Mouse (Mus musculus): ENCODE data around the gene Gm10717. TPM values are rescaled to one million over a fixed set of nuclear protein-coding genes. Genes with fewer than 3 reads are reported as not detected.
"Not testable (repeated sequence)": the region's sequence is repeated elsewhere in the genome, so short reads cannot be mapped to it uniquely, and the experiment has no call there.

Gene Gm10717
- 0.26 TPM in 1 of 2 replicates, not detected in the other for polyA plus RNA-seq (2015; fragmentation: Nextera tagmentation; extraction: Ambion mirVana)

- 73% methylated on average over 12 of the region's 12 CpGs for WGBS
- H3K4me1 ChIP-seq; H3K4me3 ChIP-seq; H3K27me3 ChIP-seq; H3K4me2 ChIP-seq; H3K36me3 ChIP-seq; H3K27ac ChIP-seq; H3K9ac ChIP-seq; H3K9me3 ChIP-seq; ATAC-seq (ENCODE audit: insufficient number of reproducible peaks, low FRiP score, low TSS enrichment, low read depth): not testable (repeated sequence)
Measured at GRCm38 (mm10) chr9:3024912-3025467, at the start of gene Gm10717. Gene Gm10717 (plus strand): TSS chr9:3025417.

GRCm38 (mm10) chr9:3000445-3000972, 24.7 kb upstream of the Gm10717 start, which contains the start of gene Gm10722:
Gene Gm10722 (plus strand): TSS chr9:3000922.
- not testable (repeated sequence) for H3K9me3 ChIP-seq; H3K36me3 ChIP-seq; ATAC-seq (ENCODE audit: insufficient number of reproducible peaks, low FRiP score, low TSS enrichment, low read depth); H3K4me2 ChIP-seq; H3K27me3 ChIP-seq; H3K4me3 ChIP-seq; H3K27ac ChIP-seq; H3K9ac ChIP-seq; H3K4me1 ChIP-seq
- WGBS = 72% methylated on average over 12 of the region's 12 CpGs

GRCm38 (mm10) chr9:3001006-3001405, 24.2 kb upstream of the Gm10717 start:
- ATAC-seq (ENCODE audit: insufficient number of reproducible peaks, low FRiP score, low TSS enrichment, low read depth); H3K36me3 ChIP-seq; H3K4me2 ChIP-seq: not testable (repeated sequence)

GRCm38 (mm10) chr9:3001948-3002659, 23.1 kb upstream of the Gm10717 start:
- H3K36me3 ChIP-seq, H3K27ac ChIP-seq, H3K4me2 ChIP-seq, H3K9ac ChIP-seq, H3K9me3 ChIP-seq, H3K4me1 ChIP-seq, H3K4me3 ChIP-seq, H3K27me3 ChIP-seq: not testable (repeated sequence)
- ATAC-seq (ENCODE audit: insufficient number of reproducible peaks, low FRiP score, low TSS enrichment, low read depth) = peak; percentile 89
- 70% methylated on average over 9 of the region's 11 CpGs for WGBS

More at GRCm38 (mm10) chr9:3001006-3001405, 24.2 kb upstream of the Gm10717 start:
- 64% methylated on average over 8 of the region's 8 CpGs for WGBS
- H3K27ac ChIP-seq, H3K9me3 ChIP-seq, H3K4me3 ChIP-seq, H3K9ac ChIP-seq, H3K4me1 ChIP-seq, H3K27me3 ChIP-seq: not testable (repeated sequence)

- not testable (repeated sequence) for H3K4me1 ChIP-seq; H3K36me3 ChIP-seq; H3K4me3 ChIP-seq; H3K9ac ChIP-seq; H3K27me3 ChIP-seq; ATAC-seq (ENCODE audit: insufficient number of reproducible peaks, low FRiP score, low TSS enrichment, low read depth); H3K27ac ChIP-seq; H3K4me2 ChIP-seq; H3K9me3 ChIP-seq
- WGBS = 69% methylated on average over 6 of the region's 14 CpGs
Measured at GRCm38 (mm10) chr9:3002794-3003396, 22.3 kb upstream of the Gm10717 start, which contains the start of gene Gm11168. Gene Gm11168 (plus strand): TSS chr9:3003346.

- 81% methylated on average over 1 of the region's 5 CpGs for WGBS
- not testable (repeated sequence) for H3K4me3 ChIP-seq; H3K36me3 ChIP-seq; H3K4me2 ChIP-seq; H3K4me1 ChIP-seq; ATAC-seq (ENCODE audit: insufficient number of reproducible peaks, low FRiP score, low TSS enrichment, low read depth); H3K27ac ChIP-seq; H3K27me3 ChIP-seq; H3K9ac ChIP-seq; H3K9me3 ChIP-seq
Measured at GRCm38 (mm10) chr9:3006179-3006578, 19.0 kb upstream of the Gm10717 start.

- not testable (repeated sequence) for H3K27ac ChIP-seq, H3K9ac ChIP-seq, H3K27me3 ChIP-seq, H3K36me3 ChIP-seq, H3K4me3 ChIP-seq, H3K9me3 ChIP-seq, H3K4me2 ChIP-seq, H3K4me1 ChIP-seq
- peak; percentile 74; the same call in 1 of the 2 replicates for ATAC-seq (ENCODE audit: insufficient number of reproducible peaks, low FRiP score, low TSS enrichment, low read depth)
- WGBS = 72% methylated on average over 8 of the region's 8 CpGs
Measured at GRCm38 (mm10) chr9:3006636-3007035, 18.6 kb upstream of the Gm10717 start.

- not testable (repeated sequence) for ATAC-seq (ENCODE audit: insufficient number of reproducible peaks, low FRiP score, low TSS enrichment, low read depth); H3K9me3 ChIP-seq; H3K9ac ChIP-seq; H3K27me3 ChIP-seq; H3K27ac ChIP-seq; H3K4me3 ChIP-seq; H3K36me3 ChIP-seq; H3K4me2 ChIP-seq; H3K4me1 ChIP-seq
- WGBS = 76% methylated on average over 8 of the region's 9 CpGs
Measured at GRCm38 (mm10) chr9:3007272-3007671, 17.9 kb upstream of the Gm10717 start.

GRCm38 (mm10) chr9:3009331-3009730, 15.9 kb upstream of the Gm10717 start:
- H3K36me3 ChIP-seq, H3K4me2 ChIP-seq, H3K27ac ChIP-seq, H3K4me1 ChIP-seq, H3K4me3 ChIP-seq, H3K27me3 ChIP-seq, H3K9me3 ChIP-seq, H3K9ac ChIP-seq: not testable (repeated sequence)
- peak; percentile 60; the same call in 1 of the 2 replicates for ATAC-seq (ENCODE audit: insufficient number of reproducible peaks, low FRiP score, low TSS enrichment, low read depth)
- WGBS = no CpG with 5 or more reads among the region's 5 CpGs

GRCm38 (mm10) chr9:3012054-3012621, 13.1 kb upstream of the Gm10717 start:
- H3K4me2 ChIP-seq; ATAC-seq (ENCODE audit: insufficient number of reproducible peaks, low FRiP score, low TSS enrichment, low read depth); H3K27ac ChIP-seq; H3K36me3 ChIP-seq; H3K9ac ChIP-seq; H3K4me1 ChIP-seq; H3K4me3 ChIP-seq; H3K9me3 ChIP-seq; H3K27me3 ChIP-seq: not testable (repeated sequence)
- WGBS = 88% methylated on average over 3 of the region's 7 CpGs

GRCm38 (mm10) chr9:3012733-3013279, 12.4 kb upstream of the Gm10717 start, which contains the start of gene Gm10721:
Gene Gm10721 (plus strand): TSS chr9:3013140.
- not testable (repeated sequence) for H3K4me2 ChIP-seq, H3K9me3 ChIP-seq, H3K4me1 ChIP-seq, H3K9ac ChIP-seq, H3K36me3 ChIP-seq, H3K27ac ChIP-seq, H3K27me3 ChIP-seq, H3K4me3 ChIP-seq
- WGBS = no CpG with 5 or more reads among the region's 11 CpGs
- peak; percentile 75 for ATAC-seq (ENCODE audit: insufficient number of reproducible peaks, low FRiP score, low TSS enrichment, low read depth)
